In genomic region chr3:51089036-51089669, GRCm38 (mm10) we compare ENCODE assay signal across 12 mouse cellular contexts.
A peak's percentile ranks its signal among the peaks of the same experiment; 100 is the strongest.
DNase-seq lines count a peak whose midpoint lies in the region; ATAC-seq lines count a peak whose summit lies in the region.
"Had no signal": no experiment of that assay in that cellular context is flagged by ENCODE, and none has a peak within 500 bp of the region (broad histone marks: within the 10 kb centered on the region; RNA-seq: fewer than 3 reads in every experiment).

No protein-coding gene starts in this region.

- H3K4me3 ChIP-seq in embryonic facial prominence, embryonic 11.5 days (ENCODE audit: low read depth, low read length) = no peak overlapping the region
- no peak overlapping the region for H3K4me3 ChIP-seq in hindbrain, embryonic 12.5 days
- H3K4me3 ChIP-seq in limb, embryonic 13.5 days = no peak overlapping the region

- H3K36me3 ChIP-seq in embryonic facial prominence, embryonic 11.5 days (replicated peaks; ENCODE audit: control insufficient read depth, insufficient read depth, low read depth, low read length) = no peaks in the 10 kb centered on the region
- no peaks in the 10 kb centered on the region for H3K36me3 ChIP-seq in hindbrain, embryonic 12.5 days
- H3K36me3 ChIP-seq in limb, embryonic 13.5 days = no peaks in the 10 kb centered on the region

- 0 out of 2 replicates have a peak overlapping the region, but pooled peaks have one; percentile 21 for H3K27ac ChIP-seq in embryonic facial prominence, embryonic 11.5 days (replicated peaks; ENCODE audit: low read depth, low read length)
- H3K27ac ChIP-seq in hindbrain, embryonic 12.5 days = peak overlapping the region; percentile 66
- peak overlapping the region; percentile 48; the same call in 1 of the 2 replicates for H3K27ac ChIP-seq in limb, embryonic 13.5 days

- ATAC-seq in embryonic facial prominence, embryonic 11.5 days (replicated peaks; ENCODE audit: insufficient number of reproducible peaks, low FRiP score, low TSS enrichment, low read depth) = no peak
- peak; percentile 73 for ATAC-seq in hindbrain, embryonic 12.5 days (ENCODE audit: low FRiP score)
- peak; percentile 45; the same call in 1 of the 2 replicates for ATAC-seq in limb, embryonic 13.5 days (ENCODE audit: low FRiP score, low read depth)
- ATAC-seq: liver, postnatal 0 days had no signal

- no peak overlapping the region for H3K4me2 ChIP-seq in embryonic facial prominence, embryonic 11.5 days (ENCODE audit: low read depth, low read length)
- H3K4me2 ChIP-seq in hindbrain, embryonic 12.5 days (replicated peaks) = no peak overlapping the region
- no peak overlapping the region for H3K4me2 ChIP-seq in limb, embryonic 13.5 days (replicated peaks)
- H3K4me2 ChIP-seq: heart, embryonic 11.5 days had no signal

- 63% methylated on average over 10 of the region's 10 CpGs for WGBS in embryonic facial prominence, embryonic 11.5 days
- WGBS in hindbrain, embryonic 12.5 days = 55% methylated on average over 10 of the region's 10 CpGs
- WGBS in limb, embryonic 13.5 days = 41% methylated on average over 10 of the region's 10 CpGs

- H3K4me1 ChIP-seq in embryonic facial prominence, embryonic 11.5 days (ENCODE audit: control insufficient read depth, insufficient read depth, low read length) = no peaks in the 10 kb centered on the region; the same call in 1 of the 2 replicates
- peaks cover 17% of the 10 kb centered on the region for H3K4me1 ChIP-seq in hindbrain, embryonic 12.5 days
- H3K4me1 ChIP-seq in limb, embryonic 13.5 days = peaks cover 21% of the 10 kb centered on the region

- H3K9ac ChIP-seq in embryonic facial prominence, embryonic 11.5 days (replicated peaks; ENCODE audit: low read length) = no peak overlapping the region
- H3K9ac ChIP-seq in hindbrain, embryonic 12.5 days = no peak overlapping the region
- H3K9ac ChIP-seq in limb, embryonic 13.5 days = peak overlapping the region; percentile 19; the same call in 1 of the 2 replicates
- H3K9ac ChIP-seq: liver, postnatal 0 days had no signal

- no peaks in the 10 kb centered on the region for H3K27me3 ChIP-seq in embryonic facial prominence, embryonic 11.5 days (ENCODE audit: control insufficient read depth, insufficient read depth, low read length)
- H3K27me3 ChIP-seq in hindbrain, embryonic 12.5 days = no peaks in the 10 kb centered on the region
- no peaks in the 10 kb centered on the region for H3K27me3 ChIP-seq in limb, embryonic 13.5 days

- DNase-seq in brain, adult 2 months (ENCODE audit: low read depth, low spot score) = peak; percentile 34
- DNase-seq in embryonic facial prominence, embryonic 11.5 days (ENCODE audit: low spot score) = no peak
- DNase-seq in adrenal gland, postnatal 25 days = no peak
- DNase-seq in right cerebral cortex, postnatal 36 days (ENCODE audit: low spot score in 2 of 2) = no peak
- no peak for DNase-seq in yolk sac, embryonic 10.5 days (ENCODE audit: low spot score)
- no peak for DNase-seq in cerebellum, postnatal 36 days
- DNase-seq: adrenal gland, postnatal 36 days; cerebellum, adult 18-20 months; liver, postnatal 0 days had no signal

- H3K9me3 ChIP-seq in embryonic facial prominence, embryonic 11.5 days (replicated peaks; ENCODE audit: control insufficient read depth, low read length) = no peaks in the 10 kb centered on the region
- H3K9me3 ChIP-seq in hindbrain, embryonic 12.5 days (replicated peaks) = no peaks in the 10 kb centered on the region
- H3K9me3 ChIP-seq in limb, embryonic 13.5 days = no peaks in the 10 kb centered on the region
